ENCODE assay signal across 10 mouse cellular contexts in the genomic region with DNA sequence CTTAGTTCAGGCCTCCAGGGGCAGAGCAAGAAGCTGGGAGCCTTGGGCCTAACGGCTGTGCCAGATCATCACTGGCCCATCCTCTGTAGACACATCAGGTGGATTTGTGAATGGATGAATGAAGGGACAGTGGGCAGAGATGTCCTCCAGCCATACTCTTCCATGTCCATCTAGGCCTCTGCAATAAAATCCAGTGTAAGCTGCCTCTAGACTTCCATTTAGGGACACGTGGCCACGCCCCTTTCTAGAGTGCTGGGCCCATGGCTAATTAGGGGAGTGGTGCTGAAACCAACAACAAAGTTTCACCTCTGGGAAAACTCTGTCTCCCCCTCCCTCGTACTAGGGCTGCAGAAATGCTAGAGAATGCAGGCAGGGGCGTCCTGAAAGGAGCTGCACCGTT. TPM values are rescaled to one million over a fixed set of nuclear protein-coding genes. Genes with fewer than 3 reads are reported as not detected.
A peak's percentile ranks its signal among the peaks of the same experiment; 100 is the strongest.
DNase-seq lines count a peak whose midpoint lies in the region; ATAC-seq and TF ChIP-seq lines count a peak whose summit lies in the region.
"Had no signal": no experiment of that assay in that cellular context is flagged by ENCODE, and none has a peak within 500 bp of the region (broad histone marks: within the 10 kb centered on the region; RNA-seq: fewer than 3 reads in every experiment).

No protein-coding gene starts in this region.

- H3K27ac ChIP-seq in lung, embryonic 14.5 days (ENCODE audit: low read depth): no peak overlapping the region
- no peak overlapping the region for H3K27ac ChIP-seq in forebrain, embryonic 11.5 days (ENCODE audit: low read depth, low read length)
- no peak overlapping the region for H3K27ac ChIP-seq in limb, embryonic 12.5 days
- no peak overlapping the region for H3K27ac ChIP-seq in small intestine, adult 2 months (ENCODE audit: insufficient read depth, low read depth, low read length)

- H3K4me2 ChIP-seq in lung, embryonic 14.5 days: peak overlapping the region; percentile 54
- peak overlapping the region; percentile 67 for H3K4me2 ChIP-seq in forebrain, embryonic 11.5 days (ENCODE audit: low read depth, low read length, severe bottlenecking)
- peak overlapping the region; percentile 69 for H3K4me2 ChIP-seq in limb, embryonic 12.5 days

- no peak overlapping the region for H3K9ac ChIP-seq in lung, embryonic 14.5 days
- H3K9ac ChIP-seq in forebrain, embryonic 11.5 days (ENCODE audit: low read length): peak overlapping the region; percentile 25
- peak overlapping the region; percentile 54; the same call in 1 of the 2 replicates for H3K9ac ChIP-seq in limb, embryonic 12.5 days (replicated peaks)

- H3K36me3 ChIP-seq in lung, embryonic 14.5 days (ENCODE audit: insufficient read depth): no peaks in the 10 kb centered on the region
- H3K36me3 ChIP-seq in forebrain, embryonic 11.5 days (ENCODE audit: control insufficient read depth, insufficient read depth, low read length): no peaks in the 10 kb centered on the region
- no peaks in the 10 kb centered on the region for H3K36me3 ChIP-seq in limb, embryonic 12.5 days
- no peaks in the 10 kb centered on the region for H3K36me3 ChIP-seq in small intestine, adult 2 months (ENCODE audit: control insufficient read depth, insufficient read depth, low read length)

- H3K27me3 ChIP-seq in lung, embryonic 14.5 days (ENCODE audit: insufficient read depth, low read length): peaks cover 25% of the 10 kb centered on the region
- peaks cover 28% of the 10 kb centered on the region for H3K27me3 ChIP-seq in forebrain, embryonic 11.5 days (ENCODE audit: control insufficient read depth, insufficient read depth, low read length)
- H3K27me3 ChIP-seq in limb, embryonic 12.5 days: peaks cover 50% of the 10 kb centered on the region
- H3K27me3 ChIP-seq in small intestine, adult 2 months (ENCODE audit: control insufficient read depth, insufficient read depth, low read length): peaks cover 17% of the 10 kb centered on the region

- no peaks in the 10 kb centered on the region for H3K4me1 ChIP-seq in lung, embryonic 14.5 days (ENCODE audit: insufficient read depth)
- H3K4me1 ChIP-seq in forebrain, embryonic 11.5 days (replicated peaks; ENCODE audit: control insufficient read depth, insufficient read depth, low read length): peaks cover 6% of the 10 kb centered on the region
- H3K4me1 ChIP-seq in limb, embryonic 12.5 days (replicated peaks): peaks cover 11% of the 10 kb centered on the region
- H3K4me1 ChIP-seq in small intestine, adult 2 months (ENCODE audit: control insufficient read depth, insufficient read depth, insufficient read length, low read length): peaks cover 2% of the 10 kb centered on the region; the same call in 1 of the 2 replicates

- no peak for TF ChIP-seq CTCF in lung, embryonic 14.5 days (IDR thresholded peaks at IDR 0.05; ENCODE audit: low read depth)
- TF ChIP-seq CTCF in small intestine, adult 2 months (IDR thresholded peaks at IDR 0.05; ENCODE audit: extremely low read depth, insufficient read length, insufficient replicate concordance, low read depth, low read length): no peak

- no peak for ATAC-seq in lung, embryonic 14.5 days (ENCODE audit: insufficient read depth)
- 0 out of 2 replicates have a peak, but pooled peaks have one; percentile 45 for ATAC-seq in forebrain, embryonic 11.5 days (replicated peaks; ENCODE audit: low FRiP score)
- ATAC-seq in limb, embryonic 12.5 days (ENCODE audit: insufficient number of reproducible peaks, insufficient read depth, low FRiP score, low TSS enrichment, low read depth): peak; percentile 38; the same call in 1 of the 2 replicates

- peak; percentile 34 for DNase-seq in lung, embryonic 14.5 days
- DNase-seq in lung, postnatal 25 days (ENCODE audit: low spot score): no peak
- DNase-seq in forebrain, embryonic 11.5 days (ENCODE audit: low spot score): no peak
- no peak for DNase-seq in cerebellum, postnatal 14 days
- no peak for DNase-seq in right cerebral cortex, postnatal 36 days (ENCODE audit: low spot score in 2 of 2)
- DNase-seq in kidney, postnatal 10 days: no peak

- no peak for TF ChIP-seq POLR2A in small intestine, adult 2 months (IDR thresholded peaks at IDR 0.05; ENCODE audit: low read depth, low read length)

- 10% methylated on average over 6 of the region's 6 CpGs for WGBS in lung, embryonic 14.5 days
- whole genome bisulfite sequencing in forebrain, embryonic 11.5 days: 9% methylated on average over 6 of the region's 6 CpGs
- WGBS in limb, embryonic 12.5 days: 6% methylated on average over 6 of the region's 6 CpGs
- WGBS in small intestine, adult 2 months: 19% methylated on average over 6 of the region's 6 CpGs

- H3K9me3 ChIP-seq in lung, embryonic 14.5 days (ENCODE audit: low read depth, low read length): no peaks in the 10 kb centered on the region
- H3K9me3 ChIP-seq in forebrain, embryonic 11.5 days (ENCODE audit: control insufficient read depth, low read length): no peaks in the 10 kb centered on the region
- no peaks in the 10 kb centered on the region for H3K9me3 ChIP-seq in limb, embryonic 12.5 days

- peak overlapping the region; percentile 19; the same call in 1 of the 2 replicates for H3K4me3 ChIP-seq in lung, embryonic 14.5 days (ENCODE audit: low read depth, low read length)
- H3K4me3 ChIP-seq in forebrain, embryonic 11.5 days (ENCODE audit: low read depth, low read length): peak overlapping the region; percentile 24
- H3K4me3 ChIP-seq in limb, embryonic 12.5 days (replicated peaks): peak overlapping the region; percentile 31
- peak overlapping the region; percentile 14; the same call in 1 of the 2 replicates for H3K4me3 ChIP-seq in small intestine, adult 2 months (ENCODE audit: low read depth, low read length)

RNA-seq across cellular contexts. Expression of gene 6430628N08Rik, which starts 0.4 kb away (rescaled TPM):
- polyA plus RNA-seq in lung, embryonic 14.5 days (2014; fragmentation: Nextera tagmentation; extraction: Ambion mirVana): not detected in 2 replicates
- not detected in 2 replicates for polyA plus RNA-seq in forebrain, embryonic 11.5 days (2014; fragmentation: Nextera tagmentation; extraction: Ambion mirVana)
- 0.13 and 0.38 TPM in 2 replicates for polyA plus RNA-seq in limb, embryonic 12.5 days (2016; fragmentation: Nextera tagmentation; extraction: Ambion mirVana)
- not detected in 2 replicates for polyA plus RNA-seq in small intestine, adult 2 months (2012; rRNA removed)
- polyA plus RNA-seq: cortical plate, adult 2 months; spleen, adult 2 months had no signal

RNA-seq across cellular contexts. Expression of gene Kncn, which starts 5.9 kb away (rescaled TPM):
- not detected in 2 replicates for polyA plus RNA-seq in lung, embryonic 14.5 days (2014; fragmentation: Nextera tagmentation; extraction: Ambion mirVana)
- not detected in 2 replicates for polyA plus RNA-seq in forebrain, embryonic 11.5 days (2014; fragmentation: Nextera tagmentation; extraction: Ambion mirVana)
- polyA plus RNA-seq in limb, embryonic 12.5 days (2016; fragmentation: Nextera tagmentation; extraction: Ambion mirVana): not detected in 2 replicates
- not detected in 2 replicates for polyA plus RNA-seq in small intestine, adult 2 months (2012; rRNA removed)
- polyA plus RNA-seq: spleen, adult 2 months had no signal

RNA-seq across cellular contexts. Expression of gene Dmbx1, which starts 49.7 kb away (rescaled TPM):
- not detected in 2 replicates for polyA plus RNA-seq in lung, embryonic 14.5 days (2014; fragmentation: Nextera tagmentation; extraction: Ambion mirVana)
- 0.35 and 0.48 TPM in 2 replicates for polyA plus RNA-seq in forebrain, embryonic 11.5 days (2014; fragmentation: Nextera tagmentation; extraction: Ambion mirVana)
- polyA plus RNA-seq in limb, embryonic 12.5 days (2016; fragmentation: Nextera tagmentation; extraction: Ambion mirVana): 0.08 and 0.13 TPM in 2 replicates
- polyA plus RNA-seq in small intestine, adult 2 months (2012; rRNA removed): not detected in 2 replicates
- polyA plus RNA-seq: spleen, adult 2 months had no signal

RNA-seq across cellular contexts. Expression of gene Mknk1, which starts 51.1 kb away (rescaled TPM):
- 19.4 and 19.8 TPM in 2 replicates for polyA plus RNA-seq in lung, embryonic 14.5 days (2014; fragmentation: Nextera tagmentation; extraction: Ambion mirVana)
- 21.9 and 25.8 TPM in 2 replicates for polyA plus RNA-seq in forebrain, embryonic 11.5 days (2014; fragmentation: Nextera tagmentation; extraction: Ambion mirVana)
- 33.6 and 38.0 TPM in 2 replicates for polyA plus RNA-seq in limb, embryonic 12.5 days (2016; fragmentation: Nextera tagmentation; extraction: Ambion mirVana)
- polyA plus RNA-seq in small intestine, adult 2 months (2012; rRNA removed): 25.3 and 26.8 TPM in 2 replicates
